Mouse (Mus musculus): ENCODE measurements around the gene Upk3bl.

- no peak for TF ChIP-seq POLR2A (IDR thresholded peaks at IDR 0.05; ENCODE audit: borderline replicate concordance, low read depth, low read length)
- no peak for TF ChIP-seq CTCF (IDR thresholded peaks at IDR 0.05; ENCODE audit: low read depth, low read length)
These were observed 12.6 kb upstream of the Upk3bl start for GRCm38 (mm10) chr5:136041666-136042065.

Data from bone marrow macrophage, adult 2 months (primary cell).